In genomic region chr6:134430161-134430799, GRCm38 (mm10) we compare ENCODE assay signal across 12 mouse cellular contexts. TPM values are rescaled to one million over a fixed set of nuclear protein-coding genes. Genes with fewer than 3 reads are reported as not detected.
DNase-seq lines count a peak whose midpoint lies in the region; ATAC-seq and TF ChIP-seq lines count a peak whose summit lies in the region.
"Had no signal": no experiment of that assay in that cellular context is flagged by ENCODE, and none has a peak within 500 bp of the region (broad histone marks: within the 10 kb centered on the region; RNA-seq: fewer than 3 reads in every experiment).

No protein-coding gene starts in this region.

- no peaks in the 10 kb centered on the region for H3K27me3 ChIP-seq in heart, adult 2 months (ENCODE audit: control insufficient read depth, insufficient read depth, low read length)
- no peaks in the 10 kb centered on the region for H3K27me3 ChIP-seq in lung, embryonic 14.5 days (ENCODE audit: insufficient read depth, low read length)
- H3K27me3 ChIP-seq: liver, embryonic 15.5 days had no signal

- H3K9ac ChIP-seq in heart, adult 2 months (ENCODE audit: low read depth, low read length): no peak overlapping the region
- no peak overlapping the region for H3K9ac ChIP-seq in lung, embryonic 14.5 days
- H3K9ac ChIP-seq: liver, embryonic 15.5 days had no signal

- TF ChIP-seq EP300 in heart, adult 2 months (IDR thresholded peaks at IDR 0.05; ENCODE audit: insufficient read depth, low read depth, low read length): no peak

- peak; percentile 69 to 71 for DNase-seq in heart, adult 9 months (ENCODE audit: low spot score in 2 of 2)
- DNase-seq in heart, adult 2 months: no peak
- DNase-seq in lung, embryonic 14.5 days: peak; percentile 48
- no peak for DNase-seq in lung, adult 2 months
- DNase-seq in skeletal muscle tissue, adult 2 months (ENCODE audit: low read depth, low spot score): peak; percentile 77
- no peak for DNase-seq in testis, postnatal 10 days (ENCODE audit: low spot score)
- DNase-seq: adrenal gland, adult 8-10 months; cerebellum, postnatal 36 days had no signal

- 67% methylated on average over 9 of the region's 9 CpGs for WGBS in heart, adult 2 months
- 66% methylated on average over 9 of the region's 9 CpGs for WGBS in lung, embryonic 14.5 days
- WGBS in lung, adult 2 months: 68% methylated on average over 9 of the region's 9 CpGs

- H3K36me3 ChIP-seq in heart, adult 2 months (ENCODE audit: control insufficient read depth, insufficient read depth, low read length): no peaks in the 10 kb centered on the region
- no peaks in the 10 kb centered on the region for H3K36me3 ChIP-seq in lung, embryonic 14.5 days (ENCODE audit: insufficient read depth)
- H3K36me3 ChIP-seq: liver, embryonic 15.5 days had no signal

- H3K79me2 ChIP-seq in heart, adult 2 months (replicated peaks; ENCODE audit: control insufficient read depth, insufficient read depth, low read length): no peaks in the 10 kb centered on the region

- no peak overlapping the region for H3K4me2 ChIP-seq in lung, embryonic 14.5 days
- H3K4me2 ChIP-seq: liver, embryonic 15.5 days had no signal

- intact Hi-C loops in heart, adult 2 months (cut with DNase I): no loop called here

- ATAC-seq in lung, embryonic 14.5 days (ENCODE audit: insufficient read depth): no peak
- ATAC-seq: inflammation-experienced regulatory T-cells, adult 6 months had no signal

- no peaks in the 10 kb centered on the region for H3K9me3 ChIP-seq in lung, embryonic 14.5 days (ENCODE audit: low read depth, low read length)
- H3K9me3 ChIP-seq: liver, embryonic 15.5 days had no signal

- TF ChIP-seq CTCF in heart, adult 2 months (IDR thresholded peaks at IDR 0.05): no peak
- peak; percentile 17; the same call in 1 of the 2 replicates for TF ChIP-seq CTCF in lung, embryonic 14.5 days (IDR thresholded peaks at IDR 0.05; ENCODE audit: low read depth)
- TF ChIP-seq CTCF in lung, adult 2 months (IDR thresholded peaks at IDR 0.05; ENCODE audit: insufficient read depth, low read length): no peak
- 0 out of 2 replicates have a peak, but pooled peaks have one; percentile 6 for TF ChIP-seq CTCF in cortical plate, adult 2 months (IDR thresholded peaks at IDR 0.05; ENCODE audit: extremely low read depth, insufficient read depth, low read length)

- H3K4me1 ChIP-seq in heart, adult 2 months (ENCODE audit: control insufficient read depth, insufficient read depth, low read length): peaks cover 3% of the 10 kb centered on the region
- 0 out of 2 replicates have a peak, but pooled peaks cover 3% of the 10 kb centered on the region for H3K4me1 ChIP-seq in lung, embryonic 14.5 days (ENCODE audit: insufficient read depth)
- H3K4me1 ChIP-seq in lung, adult 2 months (ENCODE audit: control insufficient read depth, insufficient read depth, low read length): peaks cover 2% of the 10 kb centered on the region; the same call in 1 of the 2 replicates
- no peaks in the 10 kb centered on the region for H3K4me1 ChIP-seq in cortical plate, adult 2 months (ENCODE audit: control insufficient read depth, insufficient read depth, low read length)

- no peak for TF ChIP-seq POLR2A in heart, adult 2 months (IDR thresholded peaks at IDR 0.05; ENCODE audit: insufficient read depth, low read depth, low read length)
- TF ChIP-seq POLR2A in lung, adult 2 months (IDR thresholded peaks at IDR 0.05; ENCODE audit: borderline replicate concordance, extremely low read depth, low read depth, low read length): no peak
- TF ChIP-seq POLR2A in cortical plate, adult 2 months (IDR thresholded peaks at IDR 0.05; ENCODE audit: extremely low read depth, insufficient read depth, low read length): no peak

- no peak overlapping the region for H3K27ac ChIP-seq in heart, adult 2 months
- H3K27ac ChIP-seq in lung, embryonic 14.5 days (ENCODE audit: low read depth): no peak overlapping the region
- no peak overlapping the region for H3K27ac ChIP-seq in cortical plate, adult 2 months (ENCODE audit: insufficient read depth, low read length)
- H3K27ac ChIP-seq: liver, embryonic 15.5 days had no signal

- no peak overlapping the region for H3K4me3 ChIP-seq in heart, adult 2 months
- H3K4me3 ChIP-seq in lung, embryonic 14.5 days (ENCODE audit: low read depth, low read length): no peak overlapping the region
- H3K4me3 ChIP-seq in lung, adult 2 months (replicated peaks; ENCODE audit: extremely low read depth, low read depth, low read length): no peak overlapping the region
- no peak overlapping the region for H3K4me3 ChIP-seq in cortical plate, adult 2 months (ENCODE audit: insufficient read depth, low read length)
- H3K4me3 ChIP-seq: liver, embryonic 15.5 days had no signal

RNA-seq across cellular contexts. Expression of gene Bcl2l14, which starts 34.2 kb away (rescaled TPM):
- total RNA-seq in heart, adult 2 months (2021): not detected
- polyA plus RNA-seq in heart, adult 2 months (2012; rRNA removed): 0.10 TPM in 1 of 2 replicates, not detected in the other
- 2.8 and 3.6 TPM in 2 replicates for polyA plus RNA-seq in lung, embryonic 14.5 days (2014; fragmentation: Nextera tagmentation; extraction: Ambion mirVana)
- polyA plus RNA-seq in lung, adult 2 months (2012; rRNA removed): 0.81 and 1.2 TPM in 2 replicates
- polyA plus RNA-seq in cortical plate, adult 2 months (2012; rRNA removed): not detected in 2 replicates
- total RNA-seq: left cerebral cortex, postnatal 14 days had no signal

Comparison
In these comparisons a context has a peak if more than half of its experiments do, and no peak if none do; other contexts are left out.
1. DNase-seq: peak in heart, adult 9 months (2 of 2), lung, embryonic 14.5 days (single experiment) and skeletal muscle tissue, adult 2 months (single experiment); none in heart, adult 2 months (0 of 2), lung, adult 2 months (single experiment) and testis, postnatal 10 days (single experiment).
2. CTCF ChIP-seq: peak in lung, embryonic 14.5 days (single experiment) and cortical plate, adult 2 months (single experiment); none in heart, adult 2 months (single experiment) and lung, adult 2 months (single experiment).